Mouse (Mus musculus): ENCODE measurements at regions not wholly inside any gene's neighbourhood (a gene's known extent, or its start where the extent isn't known, plus 50 kb on each side); places are given as distances from the start of the nearest gene placed in this dataset.

DNA sequence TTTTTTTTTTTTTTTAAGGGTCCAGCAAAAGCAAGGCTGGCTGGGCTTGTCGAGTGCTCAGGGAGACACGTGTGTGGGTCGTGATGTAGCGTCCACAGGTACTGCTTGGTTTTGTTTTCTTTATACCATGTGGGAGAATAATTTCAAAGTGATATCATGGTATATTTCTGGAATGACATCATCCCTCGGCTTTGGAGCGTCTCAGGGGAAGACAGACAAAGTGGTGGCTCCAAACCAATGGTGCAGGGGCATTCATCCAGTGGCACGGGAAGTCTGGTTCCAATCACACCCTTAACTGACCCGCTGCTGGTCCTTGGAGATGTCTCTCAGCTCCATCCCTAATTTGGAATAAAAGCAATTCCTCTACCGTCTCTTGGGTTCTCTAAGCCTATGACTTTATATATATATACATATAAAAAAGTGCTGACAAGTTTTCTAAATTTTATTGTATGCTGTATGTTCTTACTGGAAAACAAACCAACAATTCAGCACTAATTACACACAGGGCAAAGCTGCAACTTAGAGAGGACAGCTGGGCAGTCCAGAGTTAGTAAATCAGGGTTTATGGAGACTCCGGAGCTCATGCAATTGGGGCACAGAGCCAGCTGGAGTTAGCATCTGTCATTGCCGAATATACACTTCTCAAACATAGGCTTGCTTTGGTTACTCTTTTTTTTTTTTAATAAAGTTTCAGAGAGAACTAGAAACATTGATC lies 115.3 kb downstream of the Evx1 start:
- DNase-seq (ENCODE audit: low spot score in 2 of 2), result no peak

DNA sequence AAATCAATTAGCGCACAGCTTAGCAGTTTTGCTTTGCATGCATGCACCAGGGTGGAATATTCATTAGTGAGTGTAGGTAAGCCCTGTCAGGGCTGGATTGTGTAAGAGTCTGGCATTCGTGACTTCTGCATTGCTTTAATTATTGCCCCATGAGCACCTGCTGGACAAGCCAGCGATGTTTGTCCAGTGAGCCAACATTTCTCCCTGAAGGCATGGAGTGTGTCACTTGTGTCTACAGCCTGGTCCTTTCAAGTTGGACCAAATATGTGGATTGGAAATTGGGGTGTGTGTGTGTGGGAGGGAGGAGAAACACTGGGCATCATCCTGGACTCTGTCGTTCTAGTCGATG lies 115.9 kb downstream of the Evx1 start:
- no peak for DNase-seq (ENCODE audit: low spot score in 2 of 2)

DNA sequence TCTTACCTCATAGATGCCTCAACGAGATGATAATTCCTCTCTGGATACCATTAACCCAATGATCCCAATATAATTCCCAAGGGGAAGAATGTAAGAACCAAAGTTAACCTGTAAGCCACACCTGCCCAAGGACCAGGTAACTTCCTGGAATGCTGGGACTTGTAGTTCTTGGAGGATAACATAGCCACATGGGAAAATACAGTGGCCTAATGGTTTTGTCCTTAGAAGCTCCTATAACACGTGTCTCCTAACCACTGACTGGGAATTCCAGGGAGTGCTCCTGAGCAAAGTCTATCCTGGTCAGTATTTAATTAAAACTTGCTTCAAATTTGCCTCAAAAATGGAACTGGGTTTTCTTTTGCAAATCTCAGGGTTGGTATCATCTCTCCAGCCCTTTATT lies 119.9 kb downstream of the Evx1 start:
- no peak for DNase-seq (ENCODE audit: low spot score in 2 of 2)

DNA sequence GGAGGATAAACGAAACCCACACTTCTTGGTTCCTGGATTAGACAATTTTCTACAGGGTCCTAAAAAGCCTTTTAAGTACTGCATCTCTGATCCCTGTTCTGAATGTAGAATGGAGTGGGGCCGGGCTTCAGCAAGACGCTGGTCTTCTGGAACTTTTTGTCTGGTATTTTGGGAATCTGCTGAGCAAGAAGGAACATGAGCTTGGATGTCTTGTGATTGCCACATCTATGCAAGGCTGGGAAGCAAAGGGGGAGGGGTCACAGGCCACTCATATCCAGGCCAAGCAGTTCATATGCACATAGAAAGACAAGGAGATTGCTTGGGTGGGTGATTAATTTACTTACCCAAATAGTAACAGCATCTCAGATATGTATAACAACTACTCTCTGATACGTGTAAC lies 121.5 kb downstream of the Evx1 start:
- no peak for DNase-seq (ENCODE audit: low spot score in 2 of 2)

GRCm38 (mm10) chr6:52435358-52435757 lies 122.1 kb downstream of the Evx1 start:
- no peak for DNase-seq (ENCODE audit: low spot score in 2 of 2)

DNA sequence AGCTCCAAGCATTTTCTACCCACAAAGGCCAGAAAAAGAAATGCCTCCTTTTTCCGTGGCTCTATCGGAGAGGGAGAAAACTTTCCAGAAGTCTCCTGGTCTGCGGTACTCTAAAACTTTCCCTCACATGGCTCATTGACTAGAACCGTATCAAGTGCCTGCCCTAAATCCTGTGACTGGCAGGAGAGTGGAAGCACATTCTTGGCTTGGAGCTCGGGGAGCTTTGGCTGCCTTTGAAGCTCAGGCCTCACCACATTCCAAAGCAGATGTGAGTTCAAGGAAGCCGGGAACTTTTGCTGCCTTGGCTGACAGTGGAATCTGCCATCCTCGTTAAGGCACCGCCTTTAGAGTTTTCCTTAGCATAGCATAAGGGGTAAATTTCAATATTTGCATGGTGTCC lies 125.1 kb downstream of the Evx1 start:
- DNase-seq (ENCODE audit: low spot score in 2 of 2), result no peak

DNA sequence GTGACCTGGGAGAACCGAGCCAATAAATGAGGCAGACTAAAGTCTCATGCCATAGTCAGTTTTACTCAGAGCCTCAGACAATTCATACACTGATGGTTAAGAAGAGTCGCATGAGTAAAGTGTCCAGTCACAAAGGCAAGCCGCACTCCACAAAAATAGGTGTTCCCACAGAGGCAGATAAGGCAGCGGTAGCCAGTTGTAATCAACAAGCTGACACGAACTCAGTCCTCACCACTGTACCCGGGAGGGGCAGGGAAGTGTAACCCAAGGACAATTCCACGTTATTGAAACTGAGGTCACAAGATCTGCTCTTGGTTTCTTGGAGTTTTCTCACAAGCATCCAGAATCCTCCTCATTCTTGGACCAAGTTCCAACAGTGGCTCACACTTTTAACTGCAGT lies 125.9 kb downstream of the Evx1 start:
- no peak for DNase-seq (ENCODE audit: low spot score in 2 of 2)

DNA sequence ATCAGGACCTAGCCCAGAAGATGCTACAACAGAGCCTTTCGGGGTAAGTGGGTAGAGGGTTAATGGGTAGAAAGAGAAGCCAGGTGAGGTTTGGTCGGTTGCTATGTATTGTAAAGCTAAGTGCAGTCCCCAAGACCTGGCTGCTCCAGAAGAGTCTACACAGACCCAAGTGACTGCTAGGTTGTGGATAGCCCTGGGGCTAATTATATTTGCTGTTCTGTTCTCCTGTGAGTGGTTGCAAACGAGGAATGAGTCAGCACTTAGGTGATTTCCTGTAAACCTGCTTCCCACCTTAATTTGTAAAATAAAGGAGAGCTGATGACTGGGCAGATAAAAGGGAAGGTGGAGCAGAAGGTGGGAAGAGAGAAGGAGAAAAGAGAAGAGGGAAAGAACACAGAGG lies 126.9 kb downstream of the Evx1 start:
- DNase-seq (ENCODE audit: low spot score in 2 of 2), result no peak

GRCm38 (mm10) chr6:52443112-52443984 lies 130.1 kb downstream of the Evx1 start:
- no peak for DNase-seq (ENCODE audit: low spot score in 2 of 2)

DNA sequence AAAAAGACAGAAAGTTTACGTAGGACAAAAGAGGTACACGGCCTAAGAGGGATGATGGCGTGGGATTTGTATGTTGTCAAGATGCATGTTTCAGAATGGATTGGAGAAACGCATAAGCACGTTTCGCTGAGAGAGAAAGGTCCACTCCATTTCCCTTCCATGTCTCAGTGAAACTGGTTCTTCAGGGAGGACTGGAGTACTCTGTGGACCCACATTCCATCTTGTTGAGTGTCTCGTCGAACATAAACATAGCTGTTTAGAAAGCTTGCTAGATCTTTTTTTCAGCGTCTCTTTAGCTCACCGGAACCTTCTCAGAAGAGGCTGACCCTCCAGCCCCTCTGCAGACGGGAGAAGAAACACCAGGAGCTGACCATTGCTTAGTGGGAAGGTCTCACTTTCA lies 145.5 kb downstream of the Evx1 start:
- no peak for DNase-seq (ENCODE audit: low spot score in 2 of 2)

DNA sequence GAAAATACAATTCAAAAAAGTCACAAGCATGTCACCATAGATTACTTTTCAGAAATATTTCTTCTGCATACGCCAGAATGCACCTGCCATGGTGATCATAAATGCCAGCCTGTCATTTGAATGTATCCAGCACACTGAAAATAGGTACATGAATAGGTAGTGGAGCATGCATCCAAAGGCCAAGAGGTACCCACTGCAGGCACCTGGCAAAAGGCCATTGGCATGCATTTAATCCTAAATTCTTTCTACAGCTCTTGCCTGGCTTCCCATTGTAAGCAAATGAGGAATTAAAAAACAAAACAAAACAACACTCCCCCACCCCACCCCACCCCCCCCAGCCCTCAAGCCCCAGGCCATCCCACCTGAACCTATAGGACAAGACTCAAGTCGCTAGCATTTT lies 147.9 kb downstream of the Evx1 start:
- no peak for DNase-seq (ENCODE audit: low spot score in 2 of 2)

DNA sequence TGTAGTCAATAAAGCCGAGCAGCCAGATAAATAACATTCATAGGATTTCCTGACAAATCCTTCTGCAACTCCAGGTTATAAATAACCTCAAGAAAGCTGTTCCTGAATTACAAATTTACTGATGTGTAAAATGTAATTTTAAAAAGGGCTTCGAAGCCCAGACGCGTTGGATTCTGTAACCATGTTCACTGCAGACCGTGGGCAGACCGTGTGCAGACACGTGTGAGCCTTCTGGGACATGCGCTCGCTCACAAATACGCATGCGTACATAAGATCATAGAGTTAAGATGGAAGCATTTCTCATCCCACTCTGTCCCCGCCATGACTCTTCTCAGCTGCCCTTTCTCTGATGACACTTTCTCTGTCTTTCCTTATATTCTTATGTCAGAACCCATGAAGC lies 150.1 kb downstream of the Evx1 start:
- no peak for DNase-seq (ENCODE audit: low spot score in 2 of 2)

DNA sequence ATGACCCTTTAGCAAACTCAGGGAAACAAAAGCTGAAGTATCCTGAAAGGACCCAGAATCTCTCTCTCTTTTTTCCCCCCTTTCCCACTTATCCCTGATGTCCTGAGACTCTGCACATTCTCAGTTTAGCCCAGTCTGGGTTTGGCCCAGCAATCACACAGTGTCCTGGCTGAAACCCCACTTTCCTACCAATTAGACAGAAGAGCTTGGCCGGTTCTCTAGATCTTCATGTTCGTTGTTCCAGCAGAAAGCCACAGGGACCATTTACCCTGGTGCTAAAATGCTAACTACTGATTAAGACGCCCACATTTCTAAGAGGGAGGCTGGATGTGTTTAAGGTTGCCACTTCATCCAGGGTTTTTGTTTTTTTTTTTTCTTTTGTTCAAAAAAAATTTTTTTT lies 151.3 kb downstream of the Evx1 start:
- no peak for DNase-seq (ENCODE audit: low spot score in 2 of 2)

DNA sequence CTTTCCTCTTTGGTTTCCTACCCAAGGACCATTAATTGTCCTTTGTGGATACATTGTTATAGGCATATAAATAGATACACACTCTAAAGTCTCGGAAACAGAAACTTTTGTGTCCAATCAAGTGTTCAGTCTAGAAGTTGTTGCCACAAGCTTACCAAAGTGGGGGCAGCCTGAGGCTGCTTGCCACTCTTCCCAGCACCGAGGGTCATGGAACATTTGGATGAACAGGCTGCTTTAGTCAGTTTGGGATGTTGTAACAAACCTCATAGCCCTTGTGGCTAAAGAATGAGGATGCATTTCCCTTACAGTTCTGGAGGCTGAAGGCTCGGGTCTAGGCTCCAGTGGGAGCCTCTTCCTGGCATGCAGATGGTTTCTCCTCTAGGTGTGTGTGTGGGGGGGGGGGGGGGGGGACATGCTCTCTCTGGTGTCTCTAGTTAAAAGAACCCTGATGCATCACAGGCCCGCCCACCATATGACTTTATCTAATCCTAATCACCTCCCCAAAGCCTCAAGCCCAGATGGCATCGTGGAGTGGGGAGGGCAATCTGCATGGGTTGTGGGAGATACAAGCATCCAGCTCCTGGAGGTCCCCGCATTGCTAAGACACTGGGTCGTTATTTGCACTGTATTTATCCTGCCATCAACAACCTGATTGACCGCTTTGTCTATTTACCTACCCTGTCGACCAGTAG lies 152.7 kb downstream of the Evx1 start:
- peak in 1 of 2 experiments; percentile 29 for DNase-seq (ENCODE audit: low spot score in 2 of 2)

DNA sequence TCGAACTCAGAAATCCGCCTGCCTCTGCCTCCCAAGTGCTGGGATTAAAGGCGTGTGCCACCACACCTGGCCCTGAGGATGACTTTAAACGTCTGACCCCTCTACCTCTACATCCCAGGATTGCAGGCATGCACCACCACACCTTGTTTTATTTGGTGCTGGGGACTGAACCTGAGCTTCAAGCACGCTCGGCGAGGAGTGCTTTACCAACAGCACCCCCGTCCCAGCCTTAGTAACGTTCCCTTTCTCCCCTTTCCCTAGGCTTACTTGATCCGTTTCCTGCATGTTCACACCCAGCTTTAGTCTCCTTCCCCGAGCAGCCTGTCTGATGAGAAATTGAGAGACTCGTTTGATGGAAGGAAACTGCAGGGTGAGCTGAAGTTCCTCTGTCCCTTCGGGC lies 157.5 kb downstream of the Evx1 start:
- peak in 1 of 2 experiments; percentile 49 for DNase-seq (ENCODE audit: low spot score in 2 of 2)

DNA sequence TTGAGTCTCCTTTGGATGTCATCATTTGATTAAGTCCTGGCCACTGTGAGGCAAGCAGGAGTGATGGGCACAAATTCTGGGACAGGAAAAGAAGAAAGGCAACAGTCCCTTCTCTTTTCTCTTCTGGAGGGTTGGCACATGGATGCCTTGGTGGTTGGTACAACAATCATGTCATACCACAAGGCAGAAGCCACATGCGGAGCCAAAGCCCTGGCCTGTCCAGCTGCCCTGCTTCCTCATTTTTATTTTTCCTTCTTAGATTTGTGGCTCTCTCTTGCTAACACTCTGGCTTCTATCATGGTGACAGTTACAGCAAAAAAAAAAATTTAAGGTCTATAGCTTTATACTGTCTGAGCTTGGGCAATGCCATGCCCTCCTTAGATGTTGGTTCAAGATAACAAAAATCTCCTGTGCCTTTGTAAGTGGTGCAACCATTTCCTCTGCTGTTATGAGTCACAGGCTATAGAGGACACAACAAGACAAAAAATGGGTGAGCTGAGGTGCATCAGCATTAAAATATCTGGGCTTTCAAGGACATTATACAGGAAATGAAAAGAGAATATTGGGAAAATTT lies 158.2 kb downstream of the Evx1 start:
- peak in 1 of 2 experiments; percentile 28 for DNase-seq (ENCODE audit: low spot score in 2 of 2)

- DNase-seq (ENCODE audit: low spot score in 2 of 2), result peak in 1 of 2 experiments; percentile 26
Measured at GRCm38 (mm10) chr6:52472008-52472407, 158.7 kb downstream of the Evx1 start.

GRCm38 (mm10) chr6:52473042-52473589 lies 159.8 kb downstream of the Evx1 start:
- peak in 1 of 2 experiments; percentile 36 for DNase-seq (ENCODE audit: low spot score in 2 of 2)

DNA sequence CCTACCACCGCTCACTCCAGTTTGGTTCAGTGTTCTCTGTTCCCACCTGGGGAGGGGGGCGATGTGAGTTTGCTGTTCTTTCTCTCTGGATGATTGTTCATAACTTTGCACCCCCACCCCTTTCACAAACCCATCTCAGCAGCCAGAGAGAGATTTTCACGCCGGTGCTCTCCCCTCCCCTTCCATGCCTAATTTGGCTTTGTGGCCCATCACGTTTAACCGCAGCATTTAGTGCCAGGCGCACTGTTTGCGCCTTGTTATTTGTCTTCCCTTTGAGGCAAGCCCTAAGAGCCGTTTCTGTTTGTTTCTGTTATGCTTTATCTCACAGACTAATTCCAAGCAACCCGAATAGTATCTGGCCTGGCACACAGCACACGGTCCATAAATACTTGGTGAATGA lies 160.6 kb downstream of the Evx1 start:
- DNase-seq (ENCODE audit: low spot score in 2 of 2), result peak in 1 of 2 experiments; percentile 53

GRCm38 (mm10) chr6:52475676-52476075 lies 162.4 kb downstream of the Evx1 start:
- no peak for DNase-seq (ENCODE audit: low spot score in 2 of 2)

DNA sequence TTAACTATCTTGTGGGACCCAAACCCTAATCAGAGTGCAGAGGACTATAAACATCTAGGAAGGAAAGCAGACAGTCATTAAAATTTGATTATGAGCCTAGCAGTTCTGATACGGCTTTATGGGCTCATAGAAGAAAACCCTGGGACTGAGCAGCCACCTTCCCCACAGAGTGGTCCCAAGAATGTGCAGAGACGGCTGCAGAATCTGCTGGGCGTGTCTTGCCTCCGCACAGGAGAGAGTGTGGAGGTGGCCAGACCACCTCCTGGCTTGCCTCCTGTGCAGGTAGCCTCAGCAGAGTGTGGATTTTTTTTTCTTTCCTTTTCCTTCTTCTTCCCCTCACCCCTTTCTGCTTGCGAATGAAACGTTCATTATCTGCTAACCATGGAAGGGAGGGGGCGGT lies 163.3 kb downstream of the Hibadh start:
- no peak for DNase-seq (ENCODE audit: low spot score in 2 of 2)

DNA sequence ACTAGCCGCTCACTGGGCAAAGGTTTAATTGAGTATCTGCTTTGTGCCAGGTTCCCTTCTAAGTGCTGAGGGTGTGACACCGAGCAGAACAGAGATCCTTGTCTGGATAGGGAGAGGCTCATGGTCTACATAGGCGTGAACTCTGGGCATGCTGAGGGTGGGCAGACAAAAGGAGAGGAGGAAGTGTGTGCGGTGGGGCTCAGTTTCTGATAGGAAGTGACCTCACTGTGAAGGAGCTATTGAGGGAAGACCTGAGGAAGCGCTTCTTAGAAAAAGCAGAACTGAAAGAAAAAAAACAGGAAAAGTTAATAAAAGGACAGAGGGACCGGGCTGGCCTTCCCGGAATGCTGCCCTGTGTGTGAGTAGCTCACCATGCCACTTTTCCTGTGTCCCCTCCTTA lies 162.8 kb downstream of the Hibadh start:
- DNase-seq (ENCODE audit: low spot score in 2 of 2), result no peak
